Mouse (Mus musculus): ENCODE results near the gene Tmem121. TPM values are rescaled to one million over a fixed set of nuclear protein-coding genes. Genes with fewer than 3 reads are reported as not detected.

Tmem121 gene
- polyA plus RNA-seq, 1 experiment from 2014 or later: 6.9 TPM

GRCm38 (mm10) chr12:113149341-113149740 is 36.4 kb upstream of the Tmem121 start:
- H3K4me1 ChIP-seq (replicated peaks; ENCODE audit: insufficient read depth, low read length): peaks cover 28% of the 10 kb centered on the region; the same call in 1 of the 2 replicates
- 74% methylated on average over 4 of the region's 4 CpGs for WGBS
- H3K4me3 ChIP-seq (replicated peaks; ENCODE audit: low read depth, low read length): no peak overlapping the region
- no peak overlapping the region for H3K9ac ChIP-seq (ENCODE audit: low read depth, low read length)
- ATAC-seq (replicated peaks; ENCODE audit: low FRiP score, low read depth) (no peak), DNase-seq (ENCODE audit: low spot score) (no peak)
- H3K27me3 ChIP-seq (ENCODE audit: insufficient read depth, low read length): no peaks in the 10 kb centered on the region
- no peak overlapping the region for H3K4me2 ChIP-seq (ENCODE audit: low read length)
- H3K9me3 ChIP-seq (replicated peaks; ENCODE audit: low read length): no peaks in the 10 kb centered on the region
- no peak overlapping the region for H3K27ac ChIP-seq
- no peak for TF ChIP-seq CTCF (IDR thresholded peaks at IDR 0.05; ENCODE audit: low read depth)
- H3K36me3 ChIP-seq (ENCODE audit: insufficient read depth, low read length): peaks cover 9% of the 10 kb centered on the region

GRCm38 (mm10) chr12:113149896-113150295 is 35.8 kb upstream of the Tmem121 start:
- H3K4me1 ChIP-seq (replicated peaks; ENCODE audit: insufficient read depth, low read length): peaks cover 33% of the 10 kb centered on the region; the same call in 1 of the 2 replicates
- H3K27me3 ChIP-seq (ENCODE audit: insufficient read depth, low read length): no peaks in the 10 kb centered on the region
- H3K4me3 ChIP-seq (replicated peaks; ENCODE audit: low read depth, low read length): no peak overlapping the region
- no peaks in the 10 kb centered on the region for H3K9me3 ChIP-seq (replicated peaks; ENCODE audit: low read length)
- no peak overlapping the region for H3K27ac ChIP-seq
- peaks cover 4% of the 10 kb centered on the region for H3K36me3 ChIP-seq (ENCODE audit: insufficient read depth, low read length)
- ATAC-seq (replicated peaks; ENCODE audit: low FRiP score, low read depth) (no peak), DNase-seq (ENCODE audit: low spot score) (no peak)
- no peak overlapping the region for H3K4me2 ChIP-seq (ENCODE audit: low read length)
- TF ChIP-seq CTCF (IDR thresholded peaks at IDR 0.05; ENCODE audit: low read depth): no peak
- no peak overlapping the region for H3K9ac ChIP-seq (ENCODE audit: low read depth, low read length)
- WGBS: 89% methylated on average over 3 of the region's 3 CpGs

- Histone ChIP-seq H3K4me1 (replicated peaks; ENCODE audit: insufficient read depth, low read length) (peaks cover 36% of the 10 kb centered on the region; the same call in 1 of the 2 replicates), H3K4me3 (replicated peaks; ENCODE audit: low read depth, low read length) (no peak overlapping the region), H3K27me3 (ENCODE audit: insufficient read depth, low read length) (no peaks in the 10 kb centered on the region), H3K27ac (no peak overlapping the region), H3K9me3 (replicated peaks; ENCODE audit: low read length) (no peaks in the 10 kb centered on the region), H3K36me3 (ENCODE audit: insufficient read depth, low read length) (no peaks in the 10 kb centered on the region), H3K9ac (ENCODE audit: low read depth, low read length) (no peak overlapping the region), H3K4me2 (ENCODE audit: low read length) (no peak overlapping the region)
- DNase-seq (ENCODE audit: low spot score) (no peak), ATAC-seq (replicated peaks; ENCODE audit: low FRiP score, low read depth) (no peak)
- WGBS: 86% methylated on average over 4 of the region's 4 CpGs
- TF ChIP-seq CTCF (IDR thresholded peaks at IDR 0.05; ENCODE audit: low read depth): no peak
Observed at GRCm38 (mm10) chr12:113150591-113150990, 35.1 kb upstream of the Tmem121 start.

GRCm38 (mm10) chr12:113151046-113151445 is 34.7 kb upstream of the Tmem121 start:
- no peak overlapping the region for H3K27ac ChIP-seq
- DNase-seq (ENCODE audit: low spot score): no peak
- no peaks in the 10 kb centered on the region for H3K27me3 ChIP-seq (ENCODE audit: insufficient read depth, low read length)
- H3K9ac ChIP-seq (ENCODE audit: low read depth, low read length): no peak overlapping the region
- no peak for ATAC-seq (replicated peaks; ENCODE audit: low FRiP score, low read depth)
- no peaks in the 10 kb centered on the region for H3K9me3 ChIP-seq (replicated peaks; ENCODE audit: low read length)
- H3K36me3 ChIP-seq (ENCODE audit: insufficient read depth, low read length): no peaks in the 10 kb centered on the region
- TF ChIP-seq CTCF (IDR thresholded peaks at IDR 0.05; ENCODE audit: low read depth): no peak
- peak overlapping the region; percentile 90; the same call in 1 of the 2 replicates for H3K4me2 ChIP-seq (ENCODE audit: low read length)
- no peak overlapping the region for H3K4me3 ChIP-seq (replicated peaks; ENCODE audit: low read depth, low read length)
- 57% methylated on average over 8 of the region's 8 CpGs for WGBS
- H3K4me1 ChIP-seq (replicated peaks; ENCODE audit: insufficient read depth, low read length): peaks cover 36% of the 10 kb centered on the region; the same call in 1 of the 2 replicates

DNA sequence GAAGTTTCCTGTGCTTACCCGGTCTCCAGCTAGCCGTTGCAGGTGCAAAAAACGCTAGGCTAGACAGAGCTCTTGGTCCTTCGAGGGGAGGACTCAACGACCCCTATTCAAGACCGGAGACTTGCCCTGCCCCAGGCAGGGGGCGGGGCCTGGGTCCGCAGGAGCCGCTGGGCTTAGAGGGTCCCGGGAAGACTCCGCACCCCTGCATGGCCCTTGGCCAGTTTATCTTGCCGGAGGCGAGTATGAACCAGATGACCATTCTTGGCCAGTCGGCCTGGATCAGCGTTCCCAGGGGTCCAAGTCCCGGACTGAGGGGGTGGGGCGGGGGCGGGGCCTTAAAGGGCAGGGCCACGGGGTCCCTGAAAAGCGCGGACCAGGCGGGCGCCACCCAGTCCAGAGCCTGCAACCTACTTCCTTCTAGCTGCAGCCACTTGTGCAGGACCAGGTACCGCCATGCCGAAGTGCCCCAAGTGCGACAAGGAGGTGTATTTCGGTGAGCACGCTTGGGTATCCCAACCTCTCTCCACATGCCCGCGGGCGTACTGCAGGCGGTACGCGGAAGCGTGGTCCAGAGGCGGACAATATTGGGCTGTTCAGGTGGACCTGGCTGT is 34.0 kb upstream of the Tmem121 start:
- H3K4me1 ChIP-seq (replicated peaks; ENCODE audit: insufficient read depth, low read length): peaks cover 32% of the 10 kb centered on the region; the same call in 1 of the 2 replicates
- H3K4me3 ChIP-seq (replicated peaks; ENCODE audit: low read depth, low read length): peak overlapping the region; percentile 50
- peak overlapping the region; percentile 90 for H3K4me2 ChIP-seq (ENCODE audit: low read length)
- no peaks in the 10 kb centered on the region for H3K27me3 ChIP-seq (ENCODE audit: insufficient read depth, low read length)
- ATAC-seq (replicated peaks; ENCODE audit: low FRiP score, low read depth): no peak
- no peak for TF ChIP-seq CTCF (IDR thresholded peaks at IDR 0.05; ENCODE audit: low read depth)
- no peaks in the 10 kb centered on the region for H3K36me3 ChIP-seq (ENCODE audit: insufficient read depth, low read length)
- DNase-seq (ENCODE audit: low spot score): peak; percentile 31
- no peak overlapping the region; the same call in 1 of the 2 replicates for H3K27ac ChIP-seq
- H3K9ac ChIP-seq (ENCODE audit: low read depth, low read length): peak overlapping the region; percentile 57
- H3K9me3 ChIP-seq (replicated peaks; ENCODE audit: low read length): no peaks in the 10 kb centered on the region
- under 1% methylated on average over 36 of the region's 36 CpGs for WGBS

DNA sequence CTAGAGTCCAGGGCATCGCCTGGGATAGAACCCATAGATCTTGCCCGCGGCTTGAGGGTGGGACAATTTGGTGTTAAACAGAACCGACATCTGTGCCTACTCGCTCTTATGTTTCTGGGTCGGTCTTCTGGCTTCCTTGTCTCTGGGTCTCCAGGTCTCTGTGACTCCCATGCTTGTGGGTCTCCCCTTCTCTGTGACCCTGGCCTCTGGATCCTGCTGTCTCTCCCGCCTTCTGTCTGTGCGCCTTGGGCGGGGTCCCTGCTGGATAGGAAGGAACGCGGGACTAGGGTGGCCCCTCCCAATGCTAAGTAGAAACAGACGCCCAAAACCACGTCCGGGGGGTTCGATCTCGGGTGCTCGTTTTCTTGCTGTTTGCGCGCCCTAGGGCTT is 33.5 kb upstream of the Tmem121 start:
- H3K27me3 ChIP-seq (ENCODE audit: insufficient read depth, low read length): no peaks in the 10 kb centered on the region
- H3K4me2 ChIP-seq (ENCODE audit: low read length): peak overlapping the region; percentile 90
- no peak for TF ChIP-seq CTCF (IDR thresholded peaks at IDR 0.05; ENCODE audit: low read depth)
- peak overlapping the region; percentile 50 for H3K4me3 ChIP-seq (replicated peaks; ENCODE audit: low read depth, low read length)
- DNase-seq (ENCODE audit: low spot score) (no peak), ATAC-seq (replicated peaks; ENCODE audit: low FRiP score, low read depth) (no peak)
- H3K36me3 ChIP-seq (ENCODE audit: insufficient read depth, low read length): no peaks in the 10 kb centered on the region
- H3K27ac ChIP-seq: no peak overlapping the region
- H3K4me1 ChIP-seq (replicated peaks; ENCODE audit: insufficient read depth, low read length): peaks cover 29% of the 10 kb centered on the region; the same call in 1 of the 2 replicates
- WGBS: 24% methylated on average over 19 of the region's 19 CpGs
- no peaks in the 10 kb centered on the region for H3K9me3 ChIP-seq (replicated peaks; ENCODE audit: low read length)
- H3K9ac ChIP-seq (ENCODE audit: low read depth, low read length): peak overlapping the region; percentile 57

Measured in kidney, postnatal 0 days (tissue).